Mouse (Mus musculus): ENCODE results near the gene Ankfn1. TPM values are rescaled to one million over a fixed set of nuclear protein-coding genes. Genes with fewer than 3 reads are reported as not detected.

Ankfn1 gene
- polyA plus RNA-seq, 1 experiment from 2014 or later = not detected

DNA sequence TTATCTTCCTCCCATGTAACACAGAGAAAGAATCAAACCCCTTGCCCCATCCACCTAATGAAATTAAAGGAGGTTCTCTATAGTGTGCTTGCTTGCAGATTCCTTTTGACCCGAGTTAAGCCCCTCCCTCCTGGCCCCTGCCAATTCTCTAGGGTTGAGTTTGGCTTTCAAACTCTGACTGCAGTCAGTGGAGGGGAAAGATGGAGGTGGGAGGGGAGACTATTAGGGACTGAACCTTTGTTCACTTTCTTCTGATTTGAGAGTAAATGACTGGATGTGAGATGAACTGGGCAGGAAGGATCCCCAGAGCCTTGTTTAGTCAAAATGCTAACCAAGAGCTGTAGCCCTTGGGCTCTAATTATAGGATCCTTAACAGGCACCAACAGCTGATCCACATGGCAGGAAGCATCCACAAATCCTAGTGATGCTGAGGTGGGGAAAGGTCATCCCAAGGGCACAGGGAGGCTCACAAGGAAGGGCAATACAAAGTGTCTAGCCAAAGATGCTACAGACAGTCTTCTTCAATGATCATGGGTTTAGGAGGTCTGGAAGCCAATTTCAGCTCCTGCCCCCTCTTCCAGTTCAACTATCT is 103.4 kb downstream of the Ankfn1 start:
- no peak for ATAC-seq (ENCODE audit: insufficient read depth)
- WGBS (ENCODE audit: insufficient replicate concordance) = 21% methylated on average over 1 of the region's 1 CpGs
- Histone ChIP-seq H3K4me3 (replicated peaks) (no peak overlapping the region), H3K4me1 (replicated peaks) (no peaks in the 10 kb centered on the region), H3K36me3 (replicated peaks) (no peaks in the 10 kb centered on the region), H3K27ac (replicated peaks) (no peak overlapping the region), H3K4me2 (no peak overlapping the region), H3K9ac (no peak overlapping the region), H3K9me3 (replicated peaks) (no peaks in the 10 kb centered on the region), H3K27me3 (no peaks in the 10 kb centered on the region)

DNA sequence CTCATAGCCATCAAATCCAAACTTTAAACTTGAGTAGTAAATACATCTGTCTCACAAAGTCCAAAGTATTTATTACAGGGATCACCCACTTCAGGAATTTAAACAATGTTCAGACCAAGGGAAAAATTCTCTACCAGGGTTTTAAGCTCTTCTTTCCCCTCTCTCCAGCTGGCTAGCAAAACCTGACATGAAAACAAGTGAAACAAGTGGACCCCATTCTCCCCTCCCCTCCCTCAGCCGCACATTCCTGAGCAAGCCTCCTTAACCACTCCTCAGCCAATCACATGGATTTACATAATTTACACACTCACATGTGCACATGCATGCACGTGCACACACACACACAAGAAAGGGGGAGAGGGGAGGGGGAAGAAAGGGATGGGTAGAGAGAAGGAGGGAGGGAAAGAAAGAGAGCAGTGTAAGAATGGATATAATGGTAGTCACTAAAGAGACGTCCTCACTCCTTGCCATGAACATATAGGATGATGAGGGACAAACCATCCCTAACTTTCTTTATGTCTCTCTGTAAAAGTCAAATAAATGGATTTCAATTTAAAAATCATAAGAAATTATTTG is 104.9 kb downstream of the Ankfn1 start:
- H3K4me3 ChIP-seq (replicated peaks) = no peak overlapping the region
- H3K9me3 ChIP-seq (replicated peaks) = no peaks in the 10 kb centered on the region
- no peak overlapping the region for H3K9ac ChIP-seq
- H3K36me3 ChIP-seq (replicated peaks) = no peaks in the 10 kb centered on the region
- ATAC-seq (ENCODE audit: insufficient read depth) = no peak
- no peak overlapping the region for H3K27ac ChIP-seq (replicated peaks)
- H3K27me3 ChIP-seq = no peaks in the 10 kb centered on the region
- H3K4me2 ChIP-seq = no peak overlapping the region
- WGBS (ENCODE audit: insufficient replicate concordance) = 48% methylated on average over 3 of the region's 3 CpGs
- H3K4me1 ChIP-seq (replicated peaks) = no peaks in the 10 kb centered on the region

DNA sequence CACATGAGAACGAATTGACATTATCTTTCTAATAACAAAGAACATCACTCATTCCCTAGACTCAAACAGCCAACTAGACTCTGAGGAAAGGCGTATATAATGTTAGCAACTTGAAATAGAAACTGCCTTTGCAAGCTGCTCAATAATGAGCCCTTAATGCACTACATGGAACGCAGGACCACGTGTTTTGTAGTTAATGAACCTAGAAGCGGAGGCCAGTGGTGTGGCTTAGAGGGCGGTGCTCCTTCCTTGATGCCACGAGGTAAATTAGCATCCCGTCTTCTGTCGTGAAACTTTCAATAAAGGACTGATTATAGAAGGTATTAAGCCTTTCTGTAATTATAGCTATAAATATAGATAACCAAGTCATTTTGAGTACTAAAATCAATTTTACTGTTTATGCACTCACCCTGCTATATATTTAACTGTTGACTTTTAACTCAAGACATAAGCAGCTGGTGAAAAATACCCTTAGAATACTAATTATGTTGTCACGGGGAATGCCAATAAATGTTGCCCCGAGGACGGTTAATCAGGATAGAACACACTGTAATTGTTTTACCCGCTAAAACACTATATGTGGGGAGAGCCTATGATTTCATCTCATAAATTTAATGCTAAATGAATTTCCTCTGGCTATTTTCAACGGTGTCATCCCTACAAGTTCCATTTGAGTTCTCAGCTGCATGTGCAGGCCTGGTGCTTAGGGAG is 112.1 kb downstream of the Ankfn1 start:
- Histone ChIP-seq H3K4me3 (replicated peaks) (no peak overlapping the region), H3K36me3 (replicated peaks) (no peaks in the 10 kb centered on the region), H3K27ac (replicated peaks) (no peak overlapping the region), H3K9me3 (replicated peaks) (no peaks in the 10 kb centered on the region), H3K4me1 (replicated peaks) (no peaks in the 10 kb centered on the region), H3K9ac (no peak overlapping the region), H3K4me2 (no peak overlapping the region), H3K27me3 (no peaks in the 10 kb centered on the region)
- 70% methylated on average over 14 of the region's 14 CpGs for WGBS (ENCODE audit: insufficient replicate concordance)
- no peak for ATAC-seq (ENCODE audit: insufficient read depth)

DNA sequence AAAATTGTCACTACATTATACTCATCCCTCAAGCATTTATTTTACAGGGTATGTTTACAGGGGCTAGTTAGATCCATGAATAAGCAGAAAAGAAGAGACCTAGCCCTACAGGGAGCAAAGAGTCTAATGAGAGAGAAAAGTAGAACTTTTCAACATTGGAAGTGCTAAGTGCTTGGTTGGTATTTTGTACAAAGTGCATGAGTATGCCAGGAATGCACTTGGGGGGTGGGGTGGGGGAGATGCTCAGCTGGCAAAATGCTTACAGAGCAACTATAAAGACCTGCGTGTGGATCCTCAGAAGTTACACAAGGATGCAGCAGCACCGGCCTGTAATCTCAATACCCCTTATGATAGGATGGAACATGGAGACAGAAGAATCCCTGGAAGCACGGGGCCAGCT is 118.4 kb downstream of the Ankfn1 start:
- 60% methylated on average over 3 of the region's 3 CpGs for WGBS (ENCODE audit: insufficient replicate concordance)
- no peaks in the 10 kb centered on the region for H3K27me3 ChIP-seq
- H3K27ac ChIP-seq (replicated peaks) = no peak overlapping the region
- no peak overlapping the region for H3K4me3 ChIP-seq (replicated peaks)
- no peaks in the 10 kb centered on the region for H3K9me3 ChIP-seq (replicated peaks)
- no peak overlapping the region for H3K9ac ChIP-seq
- no peak for ATAC-seq (ENCODE audit: insufficient read depth)
- H3K4me1 ChIP-seq (replicated peaks) = no peaks in the 10 kb centered on the region
- H3K4me2 ChIP-seq = no peak overlapping the region
- no peaks in the 10 kb centered on the region for H3K36me3 ChIP-seq (replicated peaks)

- Histone ChIP-seq H3K4me1 (replicated peaks) (no peaks in the 10 kb centered on the region), H3K9ac (no peak overlapping the region), H3K9me3 (replicated peaks) (no peaks in the 10 kb centered on the region), H3K4me2 (no peak overlapping the region), H3K4me3 (replicated peaks) (no peak overlapping the region), H3K27me3 (no peaks in the 10 kb centered on the region), H3K36me3 (replicated peaks) (no peaks in the 10 kb centered on the region), H3K27ac (replicated peaks) (no peak overlapping the region)
- no peak for ATAC-seq (ENCODE audit: insufficient read depth)
Measured at GRCm38 (mm10) chr11:89656556-89656955, 120.9 kb downstream of the Ankfn1 start.

DNA sequence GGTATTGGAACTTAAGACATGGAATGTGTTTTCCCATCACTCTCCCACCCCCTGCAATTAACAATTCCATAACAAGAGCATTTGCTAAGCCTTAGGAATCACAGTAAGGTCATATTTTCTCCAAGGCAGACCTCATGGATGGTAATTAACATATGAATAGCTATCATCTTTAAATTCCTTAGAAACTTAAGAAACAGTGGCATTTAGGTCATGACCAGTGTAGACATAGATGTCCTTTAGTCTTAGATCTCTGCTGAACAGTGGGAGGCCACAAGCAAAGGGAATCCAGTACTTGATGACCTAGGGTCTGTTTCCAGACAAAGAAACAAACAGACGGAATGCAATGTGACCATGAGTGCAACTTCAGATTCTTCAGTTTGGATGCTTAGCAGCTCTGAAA is 141.7 kb downstream of the Ankfn1 start:
- no peak for ATAC-seq (ENCODE audit: insufficient read depth)
- Histone ChIP-seq H3K36me3 (replicated peaks) (no peaks in the 10 kb centered on the region), H3K27ac (replicated peaks) (no peak overlapping the region), H3K27me3 (no peaks in the 10 kb centered on the region), H3K9ac (no peak overlapping the region), H3K4me3 (replicated peaks) (no peak overlapping the region), H3K4me2 (no peak overlapping the region), H3K4me1 (replicated peaks) (no peaks in the 10 kb centered on the region), H3K9me3 (replicated peaks) (no peaks in the 10 kb centered on the region)
- WGBS (ENCODE audit: insufficient replicate concordance) = 64% methylated on average over 1 of the region's 1 CpGs

- no peaks in the 10 kb centered on the region for H3K36me3 ChIP-seq (replicated peaks)
- no peak overlapping the region for H3K9ac ChIP-seq
- 31% methylated on average over 2 of the region's 2 CpGs for WGBS (ENCODE audit: insufficient replicate concordance)
- no peaks in the 10 kb centered on the region for H3K9me3 ChIP-seq (replicated peaks)
- no peak for ATAC-seq (ENCODE audit: insufficient read depth)
- H3K4me3 ChIP-seq (replicated peaks) = no peak overlapping the region
- H3K27me3 ChIP-seq = no peaks in the 10 kb centered on the region
- no peak overlapping the region for H3K4me2 ChIP-seq
- no peaks in the 10 kb centered on the region for H3K4me1 ChIP-seq (replicated peaks)
- H3K27ac ChIP-seq (replicated peaks) = no peak overlapping the region
Measured at GRCm38 (mm10) chr11:89631315-89631714, 146.1 kb downstream of the Ankfn1 start.

DNA sequence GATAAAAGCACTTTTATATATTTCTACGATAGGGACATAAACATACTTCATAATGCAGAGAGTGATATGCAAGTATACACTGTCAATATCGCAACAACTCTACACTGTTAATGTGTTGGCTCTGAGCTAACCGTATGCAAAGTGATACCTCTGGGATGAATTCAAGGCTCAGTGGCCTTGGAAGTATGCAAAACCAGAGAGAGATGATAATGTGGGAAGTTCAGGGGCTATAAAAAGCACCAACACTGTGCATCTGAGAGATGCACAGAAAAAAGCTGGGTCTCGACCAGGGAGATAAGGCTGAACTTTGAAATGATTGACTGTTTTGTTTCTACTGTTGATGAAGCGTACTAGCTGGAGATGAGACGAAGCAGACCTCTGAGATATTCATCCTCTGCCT is 148.9 kb downstream of the Ankfn1 start:
- H3K4me1 ChIP-seq (replicated peaks) = no peaks in the 10 kb centered on the region
- no peaks in the 10 kb centered on the region for H3K9me3 ChIP-seq (replicated peaks)
- H3K36me3 ChIP-seq (replicated peaks) = no peaks in the 10 kb centered on the region
- no peak for ATAC-seq (ENCODE audit: insufficient read depth)
- no peak overlapping the region for H3K4me2 ChIP-seq
- H3K4me3 ChIP-seq (replicated peaks) = no peak overlapping the region
- H3K27me3 ChIP-seq = no peaks in the 10 kb centered on the region
- H3K9ac ChIP-seq = no peak overlapping the region
- no peak overlapping the region for H3K27ac ChIP-seq (replicated peaks)
- 52% methylated on average over 6 of the region's 6 CpGs for WGBS (ENCODE audit: insufficient replicate concordance)

DNA sequence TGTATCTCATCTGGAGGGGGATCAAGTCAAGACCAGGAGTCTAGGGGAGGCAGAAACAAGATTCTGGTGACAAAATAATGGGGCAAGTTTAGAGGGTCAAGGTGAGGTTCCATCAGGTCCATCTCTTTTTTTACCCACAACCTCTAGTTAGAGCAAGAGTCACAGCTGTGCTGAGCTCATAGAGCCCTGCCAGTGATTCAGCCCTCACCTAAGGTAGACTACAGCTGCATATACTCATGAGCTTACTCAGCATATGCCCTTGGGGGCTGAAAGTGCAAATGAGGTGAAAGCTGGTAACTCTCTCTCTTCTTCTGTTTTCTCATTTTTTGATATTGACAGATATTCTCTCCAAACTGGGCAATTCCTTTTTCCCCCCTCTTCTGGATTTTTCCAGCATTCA is 150.2 kb downstream of the Ankfn1 start:
- no peak overlapping the region for H3K9ac ChIP-seq
- no peaks in the 10 kb centered on the region for H3K36me3 ChIP-seq (replicated peaks)
- no peaks in the 10 kb centered on the region for H3K4me1 ChIP-seq (replicated peaks)
- no peaks in the 10 kb centered on the region for H3K9me3 ChIP-seq (replicated peaks)
- no peak overlapping the region for H3K27ac ChIP-seq (replicated peaks)
- no peaks in the 10 kb centered on the region for H3K27me3 ChIP-seq
- no peak overlapping the region for H3K4me3 ChIP-seq (replicated peaks)
- no peak overlapping the region for H3K4me2 ChIP-seq
- no peak for ATAC-seq (ENCODE audit: insufficient read depth)

GRCm38 (mm10) chr11:89623698-89624445 is 153.6 kb downstream of the Ankfn1 start:
- Histone ChIP-seq H3K27ac (replicated peaks) (no peak overlapping the region), H3K27me3 (no peaks in the 10 kb centered on the region), H3K4me2 (no peak overlapping the region), H3K4me1 (replicated peaks) (no peaks in the 10 kb centered on the region), H3K9me3 (replicated peaks) (no peaks in the 10 kb centered on the region), H3K4me3 (replicated peaks) (no peak overlapping the region), H3K36me3 (replicated peaks) (no peaks in the 10 kb centered on the region), H3K9ac (no peak overlapping the region)
- 71% methylated on average over 13 of the region's 13 CpGs for WGBS (ENCODE audit: insufficient replicate concordance)
- ATAC-seq (ENCODE audit: insufficient read depth) = no peak

DNA sequence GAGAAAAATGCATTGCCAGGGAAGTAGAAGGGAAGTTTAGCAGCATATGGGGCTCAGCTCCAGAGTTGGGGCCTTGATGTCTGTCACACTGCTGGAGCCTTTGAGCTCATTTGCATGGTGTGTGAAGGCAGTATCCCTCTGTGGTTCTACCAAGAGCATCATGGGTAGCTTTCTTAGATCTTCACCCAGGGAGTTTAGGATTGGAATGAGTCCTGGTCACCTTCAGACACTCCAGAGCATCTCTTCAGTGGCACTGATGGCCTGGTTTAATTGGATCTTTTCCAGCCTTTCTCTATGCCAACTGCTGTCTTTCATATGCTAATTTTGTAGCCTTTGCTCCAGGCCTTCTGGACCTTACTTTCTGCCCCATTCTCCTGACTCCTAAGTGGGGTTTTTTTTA is 157.5 kb downstream of the Ankfn1 start:
- no peaks in the 10 kb centered on the region for H3K9me3 ChIP-seq (replicated peaks)
- H3K4me3 ChIP-seq (replicated peaks) = no peak overlapping the region
- H3K4me2 ChIP-seq = no peak overlapping the region
- H3K4me1 ChIP-seq (replicated peaks) = no peaks in the 10 kb centered on the region
- H3K27me3 ChIP-seq = no peaks in the 10 kb centered on the region
- ATAC-seq (ENCODE audit: insufficient read depth) = no peak
- H3K9ac ChIP-seq = no peak overlapping the region
- H3K36me3 ChIP-seq (replicated peaks) = no peaks in the 10 kb centered on the region
- H3K27ac ChIP-seq (replicated peaks) = no peak overlapping the region
